Mouse (Mus musculus) brain, embryonic 14.5 days (tissue): ENCODE results near the gene Mum1. TPM values are rescaled to one million over a fixed set of nuclear protein-coding genes. Genes with fewer than 3 reads are reported as not detected.

Experiments
- DNase-seq: peaks from one replicate; pipeline ENCODE4 v3.0.0-alpha.2; 2011; ENCODE audit warnings: low read depth
- CTCF ChIP-seq: fragments of 200-500 bp; IDR thresholded peaks from 2 replicates; pipeline ENCODE4 v1.5.1; 2012; ENCODE audit warnings: inconsistent platforms, mild to moderate bottlenecking, moderate library complexity, borderline replicate concordance; ENCODE audit not compliant: insufficient read depth, insufficient read length; ENCODE audit errors: extremely low read depth
- POLR2A ChIP-seq: fragments of 200-500 bp; IDR thresholded peaks from 2 replicates; pipeline ENCODE4 v1.6.1; 2012; ENCODE audit warnings: mild to moderate bottlenecking, inconsistent platforms, borderline replicate concordance; ENCODE audit not compliant: poor library complexity, insufficient read depth, insufficient read length, severe bottlenecking; ENCODE audit errors: extremely low read depth
- polyA plus RNA-seq: library from polyadenylated mRNA; depleted of rRNA; stranded (reverse); fragments of >200 nt; gene quantifications from 2 replicates; pipeline ENCODE4 v1.2.3, GENCODE M21; 2012; rRNA removed

The Mum1 gene
- polyA plus RNA-seq: 59.1 and 61.2 TPM in 2 replicates

- DNase-seq: peak; percentile 100
- TF ChIP-seq POLR2A (peak; percentile 97), CTCF (peak; percentile 63; the same call in 1 of the 2 replicates)
Measured at GRCm38 (mm10) chr10:80226416-80227165, at the start of gene Mum1. Gene Mum1, plus strand, starts transcription at chr10:80226434.

GRCm38 (mm10) chr10:80177441-80178279, 48.6 kb upstream of the Mum1 start:
- no peak for DNase-seq

GRCm38 (mm10) chr10:80179068-80180051, 46.9 kb upstream of the Mum1 start, which contains the start of gene Efna2:
Gene Efna2, plus strand, starts transcription at chr10:80179482.
- DNase-seq: peak; percentile 86
- TF ChIP-seq POLR2A: peak; percentile 64
- TF ChIP-seq CTCF: no peak

More at GRCm38 (mm10) chr10:80177441-80178279, 48.6 kb upstream of the Mum1 start:
- TF ChIP-seq CTCF: no peak
- no peak for TF ChIP-seq POLR2A

GRCm38 (mm10) chr10:80180288-80180687, 45.9 kb upstream of the Mum1 start:
- TF ChIP-seq POLR2A (no peak), CTCF (no peak)

GRCm38 (mm10) chr10:80180823-80181222, 45.4 kb upstream of the Mum1 start:
- no peak for DNase-seq
- TF ChIP-seq POLR2A (no peak), CTCF (no peak)

More at GRCm38 (mm10) chr10:80180288-80180687, 45.9 kb upstream of the Mum1 start:
- no peak for DNase-seq

GRCm38 (mm10) chr10:80182547-80182946, 43.7 kb upstream of the Mum1 start:
- TF ChIP-seq POLR2A: no peak
- no peak for TF ChIP-seq CTCF
- no peak for DNase-seq

- no peak for TF ChIP-seq POLR2A
- no peak for TF ChIP-seq CTCF
- no peak for DNase-seq
Measured at GRCm38 (mm10) chr10:80186649-80187048, 39.6 kb upstream of the Mum1 start.

- no peak for DNase-seq
- TF ChIP-seq CTCF: no peak
- no peak for TF ChIP-seq POLR2A
Measured at GRCm38 (mm10) chr10:80187739-80188138, 38.5 kb upstream of the Mum1 start.

- no peak for DNase-seq
- TF ChIP-seq POLR2A (no peak), CTCF (no peak)
Measured at GRCm38 (mm10) chr10:80188453-80189024, 37.7 kb upstream of the Mum1 start.

- peak; percentile 61 for DNase-seq
- TF ChIP-seq POLR2A (no peak), CTCF (no peak)
Measured at GRCm38 (mm10) chr10:80189999-80190398, 36.2 kb upstream of the Mum1 start.
